Comparison of ENCODE assay signal across 8 mouse cellular contexts in genomic region chr10:81140717-81141454, GRCm38 (mm10). TPM values are rescaled to one million over a fixed set of nuclear protein-coding genes. Genes with fewer than 3 reads are reported as not detected.
DNase-seq lines count a peak whose midpoint lies in the region; ATAC-seq and TF ChIP-seq lines count a peak whose summit lies in the region.

No protein-coding gene starts in this region.

- H3K4me3 ChIP-seq in gastrocnemius, adult 2 months: peak overlapping the region; percentile 88
- no peak overlapping the region for H3K4me3 ChIP-seq in hindbrain, embryonic 11.5 days (ENCODE audit: low read depth, low read length)
- peak overlapping the region; percentile 92 for H3K4me3 ChIP-seq in liver, embryonic 13.5 days (replicated peaks)
- peak overlapping the region; percentile 16 for H3K4me3 ChIP-seq in olfactory bulb, adult 2 months (ENCODE audit: insufficient read depth, low read depth, low read length)

- peaks cover 19% of the 10 kb centered on the region for H3K4me1 ChIP-seq in hindbrain, embryonic 11.5 days (replicated peaks; ENCODE audit: control insufficient read depth, insufficient read depth, low read length)
- H3K4me1 ChIP-seq in liver, embryonic 13.5 days (replicated peaks): peaks cover 77% of the 10 kb centered on the region
- H3K4me1 ChIP-seq in olfactory bulb, adult 2 months (ENCODE audit: control insufficient read depth, insufficient read depth, low read length): peaks cover 70% of the 10 kb centered on the region

- 0 out of 2 replicates have a peak overlapping the region, but pooled peaks have one; percentile 7 for H3K9ac ChIP-seq in hindbrain, embryonic 11.5 days (ENCODE audit: low read depth, low read length)
- peak overlapping the region; percentile 94 for H3K9ac ChIP-seq in liver, embryonic 13.5 days

- no peak for TF ChIP-seq CTCF in gastrocnemius, adult 2 months (IDR thresholded peaks at IDR 0.05)
- TF ChIP-seq CTCF in olfactory bulb, adult 2 months (IDR thresholded peaks at IDR 0.05; ENCODE audit: insufficient read depth, low read depth, low read length): no peak

- WGBS in hindbrain, embryonic 11.5 days: 67% methylated on average over 10 of the region's 10 CpGs
- 35% methylated on average over 10 of the region's 10 CpGs for WGBS in liver, embryonic 13.5 days (ENCODE audit: insufficient replicate concordance)
- WGBS in olfactory bulb, adult 2 months: 36% methylated on average over 10 of the region's 10 CpGs

- no peak for TF ChIP-seq POLR2A in olfactory bulb, adult 2 months (IDR thresholded peaks at IDR 0.05; ENCODE audit: insufficient read depth, low read depth, low read length)

- peak; percentile 68 for DNase-seq in gastrocnemius, adult 2 months
- DNase-seq in gastrocnemius, postnatal 36 days: no peak
- peak; percentile 58 to 60 for DNase-seq in cerebellum, postnatal 10 days
- no peak for DNase-seq in hindbrain, embryonic 11.5 days (ENCODE audit: low spot score)
- no peak for DNase-seq in liver, embryonic 13.5 days
- no peak for DNase-seq in gastrocnemius, adult 8-10 months (ENCODE audit: low spot score in 2 of 2)
- no peak for DNase-seq in ovary, postnatal 10 days (ENCODE audit: low spot score)

- H3K4me2 ChIP-seq in hindbrain, embryonic 11.5 days (replicated peaks; ENCODE audit: low read depth, low read length): peak overlapping the region; percentile 11; the same call in 1 of the 2 replicates
- H3K4me2 ChIP-seq in liver, embryonic 13.5 days: peak overlapping the region; percentile 99

- H3K36me3 ChIP-seq in hindbrain, embryonic 11.5 days (ENCODE audit: control insufficient read depth, insufficient read depth, low read length): peaks cover 18% of the 10 kb centered on the region
- peaks cover 71% of the 10 kb centered on the region for H3K36me3 ChIP-seq in liver, embryonic 13.5 days

- no peaks in the 10 kb centered on the region for H3K9me3 ChIP-seq in hindbrain, embryonic 11.5 days (ENCODE audit: control insufficient read depth, low read length)
- no peaks in the 10 kb centered on the region for H3K9me3 ChIP-seq in liver, embryonic 13.5 days (replicated peaks)

- peak overlapping the region; percentile 98 for H3K27ac ChIP-seq in gastrocnemius, adult 2 months
- H3K27ac ChIP-seq in hindbrain, embryonic 11.5 days (ENCODE audit: low read depth, low read length): no peak overlapping the region
- peak overlapping the region; percentile 88 for H3K27ac ChIP-seq in liver, embryonic 13.5 days
- no peak overlapping the region for H3K27ac ChIP-seq in olfactory bulb, adult 2 months (ENCODE audit: insufficient read depth, low read depth, low read length)

- no peak for ATAC-seq in hindbrain, embryonic 11.5 days (ENCODE audit: low FRiP score)
- ATAC-seq in liver, embryonic 13.5 days (ENCODE audit: low read depth): no peak

- H3K27me3 ChIP-seq in hindbrain, embryonic 11.5 days (ENCODE audit: control insufficient read depth, insufficient read depth, low read length): peaks cover 1% of the 10 kb centered on the region
- no peaks in the 10 kb centered on the region for H3K27me3 ChIP-seq in liver, embryonic 13.5 days

- intact Hi-C loops in gastrocnemius, adult 2 months (cut with DNase I): loop anchor here (2.0 kb wide), 1 partner anchor 26 kb away; the partner anchor contains the start of gene Pias4
- intact Hi-C loops in gastrocnemius, postnatal 36 days (cut with DNase I): no loop called here

RNA-seq across cellular contexts. Expression of gene Zbtb7a, which starts 5.9 kb away (rescaled TPM):
- 10 to 100 TPM; 23.3 to 25.9 TPM for total RNA-seq in gastrocnemius, adult 2 months (2021)
- total RNA-seq in gastrocnemius, postnatal 36 days (2021): 10 to 100 TPM; 22.4 to 27.8 TPM
- polyA plus RNA-seq in hindbrain, embryonic 11.5 days (2014; fragmentation: Nextera tagmentation; extraction: Ambion mirVana): 6.6 and 7.9 TPM in 2 replicates
- polyA plus RNA-seq in liver, embryonic 13.5 days (2015; fragmentation: Nextera tagmentation; extraction: Ambion mirVana): 49.1 and 49.6 TPM in 2 replicates
- polyA plus RNA-seq in olfactory bulb, adult 2 months (2012; ENCODE audit: insufficient read depth, insufficient read length, low replicate concordance, missing spikeins): 77.0 TPM in 1 of 2 replicates, not detected in the other
- 10 to 100 TPM; 24.8 to 28.9 (median 25.5) TPM for total RNA-seq in gastrocnemius, adult 8-10 months (2022)

RNA-seq across cellular contexts. Expression of gene Pias4, which starts 26.8 kb away (rescaled TPM):
- total RNA-seq in gastrocnemius, adult 2 months (2021): 10 to 100 TPM; 15.7 to 16.2 TPM
- 10 to 100 TPM; 14.0 to 16.3 TPM for total RNA-seq in gastrocnemius, postnatal 36 days (2021)
- polyA plus RNA-seq in hindbrain, embryonic 11.5 days (2014; fragmentation: Nextera tagmentation; extraction: Ambion mirVana): 52.7 and 54.1 TPM in 2 replicates
- polyA plus RNA-seq in liver, embryonic 13.5 days (2015; fragmentation: Nextera tagmentation; extraction: Ambion mirVana): 23.5 and 23.8 TPM in 2 replicates
- not detected in 2 replicates for polyA plus RNA-seq in olfactory bulb, adult 2 months (2012; ENCODE audit: insufficient read depth, insufficient read length, low replicate concordance, missing spikeins)
- 10 to 100 TPM; 14.0 to 19.0 (median 16.2) TPM for total RNA-seq in gastrocnemius, adult 8-10 months (2022)

RNA-seq across cellular contexts. Expression of gene Map2k2, which starts 35.2 kb away (rescaled TPM):
- total RNA-seq in gastrocnemius, adult 2 months (2021): 100 to 1,000 TPM; 148 to 187 TPM
- 100 to 1,000 TPM; 160 to 174 TPM for total RNA-seq in gastrocnemius, postnatal 36 days (2021)
- 201 and 203 TPM in 2 replicates for polyA plus RNA-seq in hindbrain, embryonic 11.5 days (2014; fragmentation: Nextera tagmentation; extraction: Ambion mirVana)
- 127 and 130 TPM in 2 replicates for polyA plus RNA-seq in liver, embryonic 13.5 days (2015; fragmentation: Nextera tagmentation; extraction: Ambion mirVana)
- not detected in 2 replicates for polyA plus RNA-seq in olfactory bulb, adult 2 months (2012; ENCODE audit: insufficient read depth, insufficient read length, low replicate concordance, missing spikeins)
- total RNA-seq in gastrocnemius, adult 8-10 months (2022): 100 to 1,000 TPM; 197 to 233 (median 208) TPM

RNA-seq across cellular contexts. Expression of gene Eef2, which starts 35.5 kb away (rescaled TPM):
- total RNA-seq in gastrocnemius, adult 2 months (2021): 1,000 to 10,000 TPM; 1,128 to 1,335 TPM
- total RNA-seq in gastrocnemius, postnatal 36 days (2021): 100 to 1,000 TPM; 880 to 957 TPM
- 380 and 413 TPM in 2 replicates for polyA plus RNA-seq in hindbrain, embryonic 11.5 days (2014; fragmentation: Nextera tagmentation; extraction: Ambion mirVana)
- polyA plus RNA-seq in liver, embryonic 13.5 days (2015; fragmentation: Nextera tagmentation; extraction: Ambion mirVana): 369 and 384 TPM in 2 replicates
- polyA plus RNA-seq in olfactory bulb, adult 2 months (2012; ENCODE audit: insufficient read depth, insufficient read length, low replicate concordance, missing spikeins): 423 and 2,167 TPM in 2 replicates
- 1,000 to 10,000 TPM; 1,293 to 1,550 (median 1,345) TPM for total RNA-seq in gastrocnemius, adult 8-10 months (2022)

RNA-seq across cellular contexts. Expression of gene Dapk3, which starts 41.9 kb away (rescaled TPM):
- 10 to 100 TPM; 22.1 to 24.9 TPM for total RNA-seq in gastrocnemius, adult 2 months (2021)
- 10 to 100 TPM; 21.1 to 23.9 TPM for total RNA-seq in gastrocnemius, postnatal 36 days (2021)
- 49.9 and 53.3 TPM in 2 replicates for polyA plus RNA-seq in hindbrain, embryonic 11.5 days (2014; fragmentation: Nextera tagmentation; extraction: Ambion mirVana)
- 19.3 and 20.9 TPM in 2 replicates for polyA plus RNA-seq in liver, embryonic 13.5 days (2015; fragmentation: Nextera tagmentation; extraction: Ambion mirVana)
- not detected in 2 replicates for polyA plus RNA-seq in olfactory bulb, adult 2 months (2012; ENCODE audit: insufficient read depth, insufficient read length, low replicate concordance, missing spikeins)
- total RNA-seq in gastrocnemius, adult 8-10 months (2022): 10 to 100 TPM; 25.2 to 31.5 (median 27.3) TPM

Comparison
In these comparisons a context has a peak if more than half of its experiments do, and no peak if none do; other contexts are left out.
1. DNase-seq: peak in gastrocnemius, adult 2 months (single experiment) and cerebellum, postnatal 10 days (2 of 2); none in gastrocnemius, postnatal 36 days (0 of 2), hindbrain, embryonic 11.5 days (single experiment), liver, embryonic 13.5 days (single experiment), gastrocnemius, adult 8-10 months (0 of 2) and ovary, postnatal 10 days (single experiment).
2. H3K27ac ChIP-seq: peak in gastrocnemius, adult 2 months (single experiment) and liver, embryonic 13.5 days (single experiment); none in hindbrain, embryonic 11.5 days (single experiment) and olfactory bulb, adult 2 months (single experiment).